9 mouse cellular contexts compared by ENCODE assay signal in the genomic region with DNA sequence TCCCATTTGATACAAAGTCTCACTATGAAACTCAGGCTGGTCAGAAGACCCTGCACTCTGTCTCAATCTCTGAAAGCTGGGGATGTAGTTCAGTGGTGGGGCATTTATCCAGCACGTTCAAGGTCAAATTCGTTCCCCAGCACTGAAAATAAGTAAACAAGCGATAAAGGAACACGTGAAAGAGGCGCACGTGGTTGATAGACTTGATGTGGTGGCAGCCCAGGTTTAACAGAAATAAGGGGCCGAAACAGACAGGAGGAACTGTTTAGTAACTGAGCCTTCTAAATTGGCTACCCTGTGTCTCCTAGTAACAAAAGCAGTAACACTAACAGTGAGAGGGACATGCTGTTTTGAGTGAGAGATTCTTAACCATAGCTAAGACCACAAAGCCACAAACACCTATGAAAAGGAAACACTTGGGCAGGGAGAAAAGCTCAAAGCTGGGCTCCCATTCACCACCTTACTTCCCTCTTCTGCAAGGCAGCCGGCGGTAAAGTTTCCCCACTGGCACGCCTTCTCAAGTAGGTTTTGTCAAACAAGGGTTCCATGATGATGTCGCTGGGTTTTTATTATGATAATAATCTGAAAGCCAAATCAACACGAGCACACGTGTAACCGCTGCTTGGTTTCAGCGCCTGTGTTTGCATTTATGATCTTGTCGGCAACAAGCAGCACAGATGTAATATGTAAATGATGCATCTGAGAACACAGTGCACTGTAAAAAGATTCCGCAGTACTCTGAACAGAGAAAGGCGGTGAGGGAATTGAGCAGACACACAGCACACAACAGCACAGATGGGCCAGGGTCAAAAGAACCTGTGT. TPM values are rescaled to one million over a fixed set of nuclear protein-coding genes. Genes with fewer than 3 reads are reported as not detected.
DNase-seq lines count a peak whose midpoint lies in the region; ATAC-seq and TF ChIP-seq lines count a peak whose summit lies in the region.
"Had no signal": no experiment of that assay in that cellular context is flagged by ENCODE, and none has a peak within 500 bp of the region (broad histone marks: within the 10 kb centered on the region; RNA-seq: fewer than 3 reads in every experiment).

No protein-coding gene starts in this region.

- no peak overlapping the region for H3K4me2 ChIP-seq in lung, embryonic 14.5 days
- H3K4me2 ChIP-seq in lung, postnatal 0 days (replicated peaks; ENCODE audit: low read depth, low read length): no peak overlapping the region
- H3K4me2 ChIP-seq in forebrain, embryonic 15.5 days (replicated peaks): no peak overlapping the region; the same call in 1 of the 2 replicates

- no peak; the same call in 1 of the 2 replicates for ATAC-seq in lung, embryonic 14.5 days (ENCODE audit: insufficient read depth)
- ATAC-seq in lung, postnatal 0 days: no peak
- ATAC-seq in CD4-positive, CD25-positive, alpha-beta regulatory T cell, adult 4 months: peak; percentile 82
- ATAC-seq in forebrain, embryonic 15.5 days (replicated peaks): peak; percentile 69; the same call in 1 of the 2 replicates
- peak; percentile 76 for ATAC-seq in monocyte, adult 5-6 weeks (replicated peaks; ENCODE audit: insufficient number of reproducible peaks, low FRiP score, low TSS enrichment, poor library complexity, severe bottlenecking)

- no peak for TF ChIP-seq EP300 in lung, postnatal 0 days (IDR thresholded peaks at IDR 0.05)

- H3K4me3 ChIP-seq in lung, embryonic 14.5 days (ENCODE audit: low read depth, low read length): no peak overlapping the region
- no peak overlapping the region for H3K4me3 ChIP-seq in lung, postnatal 0 days (ENCODE audit: low read depth, low read length)
- H3K4me3 ChIP-seq in forebrain, embryonic 15.5 days: no peak overlapping the region

- no peaks in the 10 kb centered on the region for H3K9me3 ChIP-seq in lung, embryonic 14.5 days (ENCODE audit: low read depth, low read length)
- no peaks in the 10 kb centered on the region for H3K9me3 ChIP-seq in lung, postnatal 0 days (ENCODE audit: low read length)
- no peaks in the 10 kb centered on the region for H3K9me3 ChIP-seq in forebrain, embryonic 15.5 days

- TF ChIP-seq CTCF in lung, embryonic 14.5 days (IDR thresholded peaks at IDR 0.05; ENCODE audit: low read depth): no peak
- no peak for TF ChIP-seq CTCF in lung, postnatal 0 days (IDR thresholded peaks at IDR 0.05)

- H3K4me1 ChIP-seq in lung, embryonic 14.5 days (ENCODE audit: insufficient read depth): no peaks in the 10 kb centered on the region; the same call in 1 of the 2 replicates
- H3K4me1 ChIP-seq in lung, postnatal 0 days (ENCODE audit: insufficient read depth, low read depth, low read length): no peaks in the 10 kb centered on the region
- H3K4me1 ChIP-seq in forebrain, embryonic 15.5 days: peaks cover 33% of the 10 kb centered on the region

- no peaks in the 10 kb centered on the region for H3K36me3 ChIP-seq in lung, embryonic 14.5 days (ENCODE audit: insufficient read depth)
- H3K36me3 ChIP-seq in lung, postnatal 0 days (ENCODE audit: insufficient read depth, low read length): no peaks in the 10 kb centered on the region
- no peaks in the 10 kb centered on the region for H3K36me3 ChIP-seq in forebrain, embryonic 15.5 days

- no peaks in the 10 kb centered on the region for H3K27me3 ChIP-seq in lung, embryonic 14.5 days (ENCODE audit: insufficient read depth, low read length)
- no peaks in the 10 kb centered on the region for H3K27me3 ChIP-seq in lung, postnatal 0 days (replicated peaks; ENCODE audit: insufficient read depth, low read length)
- H3K27me3 ChIP-seq in forebrain, embryonic 15.5 days: no peaks in the 10 kb centered on the region

- DNase-seq in lung, embryonic 14.5 days: no peak
- DNase-seq in lung, postnatal 0 days (ENCODE audit: low spot score): no peak
- no peak for DNase-seq in embryo, embryonic 11 days
- DNase-seq in yolk sac, embryonic 10.5 days (ENCODE audit: low spot score): no peak
- DNase-seq in heart, postnatal 4 days: no peak
- DNase-seq: kidney, adult 8-10 months had no signal

- WGBS in lung, embryonic 14.5 days: 66% methylated on average over 18 of the region's 18 CpGs
- 66% methylated on average over 18 of the region's 18 CpGs for WGBS in lung, postnatal 0 days
- WGBS in forebrain, embryonic 15.5 days: 46% methylated on average over 18 of the region's 18 CpGs

- H3K27ac ChIP-seq in lung, embryonic 14.5 days (ENCODE audit: low read depth): peak overlapping the region; percentile 18; the same call in 1 of the 2 replicates
- no peak overlapping the region for H3K27ac ChIP-seq in lung, postnatal 0 days (ENCODE audit: low read length)
- peak overlapping the region; percentile 51 for H3K27ac ChIP-seq in forebrain, embryonic 15.5 days (replicated peaks)

- H3K9ac ChIP-seq in lung, embryonic 14.5 days: no peak overlapping the region
- H3K9ac ChIP-seq in lung, postnatal 0 days (replicated peaks; ENCODE audit: low read depth): no peak overlapping the region
- H3K9ac ChIP-seq in forebrain, embryonic 15.5 days (replicated peaks): no peak overlapping the region

RNA-seq across cellular contexts. Expression of a gene that starts 22.9 kb away (rescaled TPM):
- 28.1 and 28.6 TPM in 2 replicates for polyA plus RNA-seq in lung, embryonic 14.5 days (2014; fragmentation: Nextera tagmentation; extraction: Ambion mirVana)
- polyA plus RNA-seq in lung, postnatal 0 days (2015; fragmentation: Nextera tagmentation; extraction: Ambion mirVana): 25.1 and 26.6 TPM in 2 replicates
- polyA plus RNA-seq in CD4-positive, CD25-positive, alpha-beta regulatory T cell, adult 4 months (2017; shearing (Covaris generic)): 10 to 100 TPM; 25.2 to 27.4 TPM
- polyA plus RNA-seq in forebrain, embryonic 15.5 days (2015; fragmentation: Nextera tagmentation; extraction: Ambion mirVana): 41.0 and 42.1 TPM in 2 replicates
- total RNA-seq in monocyte, adult 5-6 weeks (2017): 10.7 to 18.0 TPM (median 13.4 TPM) in 3 replicates
- total RNA-seq in heart, postnatal 4 days (2021): 1 to 10 TPM; 5.2 to 7.1 TPM

RNA-seq across cellular contexts. Expression of a gene that starts 23.2 kb away (rescaled TPM):
- polyA plus RNA-seq in lung, embryonic 14.5 days (2014; fragmentation: Nextera tagmentation; extraction: Ambion mirVana): 15.8 and 19.6 TPM in 2 replicates
- polyA plus RNA-seq in lung, postnatal 0 days (2015; fragmentation: Nextera tagmentation; extraction: Ambion mirVana): 8.6 and 8.7 TPM in 2 replicates
- polyA plus RNA-seq in CD4-positive, CD25-positive, alpha-beta regulatory T cell, adult 4 months (2017; shearing (Covaris generic)): 10 to 100 TPM; 22.3 to 24.8 TPM
- polyA plus RNA-seq in forebrain, embryonic 15.5 days (2015; fragmentation: Nextera tagmentation; extraction: Ambion mirVana): 14.7 and 16.5 TPM in 2 replicates
- 7.7 to 24.9 TPM (median 8.8 TPM) in 3 replicates for total RNA-seq in monocyte, adult 5-6 weeks (2017)
- 1 to 10 TPM; 4.4 to 5.7 TPM for total RNA-seq in heart, postnatal 4 days (2021)

Comparison
In these comparisons a context has a peak if more than half of its experiments do, and no peak if none do; other contexts are left out.
1. ATAC-seq: peak in CD4-positive, CD25-positive, alpha-beta regulatory T cell, adult 4 months (single experiment), forebrain, embryonic 15.5 days (single experiment) and monocyte, adult 5-6 weeks (single experiment); none in lung, embryonic 14.5 days (single experiment) and lung, postnatal 0 days (single experiment).